17 mouse cellular contexts compared by ENCODE assay signal in genomic region chr1:124043421-124043820, GRCm38 (mm10). TPM values are rescaled to one million over a fixed set of nuclear protein-coding genes. Genes with fewer than 3 reads are reported as not detected.
A peak's percentile ranks its signal among the peaks of the same experiment; 100 is the strongest.
DNase-seq lines count a peak whose midpoint lies in the region; ATAC-seq and TF ChIP-seq lines count a peak whose summit lies in the region.
"Had no signal": no experiment of that assay in that cellular context is flagged by ENCODE, and none has a peak within 500 bp of the region (broad histone marks: within the 10 kb centered on the region; RNA-seq: fewer than 3 reads in every experiment).

No protein-coding gene starts in this region.

- ATAC-seq in hindbrain, embryonic 13.5 days (ENCODE audit: low FRiP score): no peak
- ATAC-seq in hindbrain, embryonic 11.5 days (ENCODE audit: low FRiP score): no peak
- no peak for ATAC-seq in neural tube, embryonic 13.5 days (ENCODE audit: low read depth)
- no peak for ATAC-seq in intestine, postnatal 0 days
- ATAC-seq: CD4-positive, CD25-positive, alpha-beta regulatory T cell, adult 4 months had no signal

- no peak overlapping the region for H3K27ac ChIP-seq in hindbrain, embryonic 13.5 days
- no peak overlapping the region for H3K27ac ChIP-seq in hindbrain, embryonic 11.5 days (ENCODE audit: low read depth, low read length)
- no peak overlapping the region for H3K27ac ChIP-seq in cortical plate, adult 2 months (ENCODE audit: insufficient read depth, low read length)
- H3K27ac ChIP-seq in neural tube, embryonic 13.5 days (replicated peaks): no peak overlapping the region
- H3K27ac ChIP-seq in intestine, postnatal 0 days (ENCODE audit: low read depth, low read length): no peak overlapping the region
- H3K27ac ChIP-seq: embryonic facial prominence, embryonic 12.5 days; lung, embryonic 15.5 days had no signal

- peaks cover 18% of the 10 kb centered on the region for H3K27me3 ChIP-seq in hindbrain, embryonic 13.5 days
- H3K27me3 ChIP-seq in hindbrain, embryonic 11.5 days (ENCODE audit: control insufficient read depth, insufficient read depth, low read length): peaks cover 19% of the 10 kb centered on the region
- peaks cover 33% of the 10 kb centered on the region for H3K27me3 ChIP-seq in neural tube, embryonic 13.5 days
- H3K27me3 ChIP-seq in intestine, postnatal 0 days (replicated peaks; ENCODE audit: control insufficient read depth, insufficient read depth, low read length): peaks cover 30% of the 10 kb centered on the region

- TF ChIP-seq POLR2A in cortical plate, adult 2 months (IDR thresholded peaks at IDR 0.05; ENCODE audit: extremely low read depth, insufficient read depth, low read length): no peak

- TF ChIP-seq CTCF in cortical plate, adult 2 months (IDR thresholded peaks at IDR 0.05; ENCODE audit: extremely low read depth, insufficient read depth, low read length): no peak
- no peak for TF ChIP-seq CTCF in intestine, postnatal 0 days (IDR thresholded peaks at IDR 0.05; ENCODE audit: low read depth)

- peaks cover 15% of the 10 kb centered on the region for H3K4me1 ChIP-seq in hindbrain, embryonic 13.5 days (replicated peaks)
- H3K4me1 ChIP-seq in hindbrain, embryonic 11.5 days (replicated peaks; ENCODE audit: control insufficient read depth, insufficient read depth, low read length): no peaks in the 10 kb centered on the region
- no peaks in the 10 kb centered on the region; the same call in 1 of the 2 replicates for H3K4me1 ChIP-seq in cortical plate, adult 2 months (ENCODE audit: control insufficient read depth, insufficient read depth, low read length)
- peaks cover 18% of the 10 kb centered on the region for H3K4me1 ChIP-seq in neural tube, embryonic 13.5 days (replicated peaks)
- H3K4me1 ChIP-seq in intestine, postnatal 0 days (replicated peaks; ENCODE audit: control insufficient read depth, insufficient read depth, low read length): no peaks in the 10 kb centered on the region
- H3K4me1 ChIP-seq: lung, embryonic 15.5 days had no signal

- H3K36me3 ChIP-seq in hindbrain, embryonic 13.5 days: no peaks in the 10 kb centered on the region
- no peaks in the 10 kb centered on the region for H3K36me3 ChIP-seq in hindbrain, embryonic 11.5 days (ENCODE audit: control insufficient read depth, insufficient read depth, low read length)
- H3K36me3 ChIP-seq in neural tube, embryonic 13.5 days: no peaks in the 10 kb centered on the region
- H3K36me3 ChIP-seq in intestine, postnatal 0 days (ENCODE audit: control insufficient read depth, insufficient read depth): no peaks in the 10 kb centered on the region
- H3K36me3 ChIP-seq: embryonic facial prominence, embryonic 12.5 days; heart, embryonic 12.5 days; lung, embryonic 15.5 days had no signal

- DNase-seq in hindbrain, embryonic 11.5 days (ENCODE audit: low spot score): no peak
- DNase-seq in cerebellum, adult 9-10 months: peak; percentile 45
- DNase-seq in heart, adult 9 months (ENCODE audit: low spot score in 2 of 2): no peak
- DNase-seq: adrenal gland, postnatal 14 days; gastrocnemius, postnatal 14 days; kidney, adult 9 months; thymus, adult 2 months had no signal

- peak overlapping the region; percentile 64 for H3K4me3 ChIP-seq in hindbrain, embryonic 13.5 days
- H3K4me3 ChIP-seq in hindbrain, embryonic 11.5 days (ENCODE audit: low read depth, low read length): no peak overlapping the region
- peak overlapping the region; percentile 58 for H3K4me3 ChIP-seq in cortical plate, adult 2 months (ENCODE audit: insufficient read depth, low read length)
- peak overlapping the region; percentile 60 for H3K4me3 ChIP-seq in neural tube, embryonic 13.5 days
- H3K4me3 ChIP-seq in intestine, postnatal 0 days (ENCODE audit: low read depth, low read length): no peak overlapping the region
- H3K4me3 ChIP-seq: embryonic facial prominence, embryonic 12.5 days; heart, embryonic 12.5 days; lung, embryonic 15.5 days; megakaryocyte, embryonic 14.5 days had no signal

- H3K4me2 ChIP-seq in hindbrain, embryonic 13.5 days: peak overlapping the region; percentile 83
- H3K4me2 ChIP-seq in hindbrain, embryonic 11.5 days (replicated peaks; ENCODE audit: low read depth, low read length): no peak overlapping the region
- H3K4me2 ChIP-seq in neural tube, embryonic 13.5 days: peak overlapping the region; percentile 82
- no peak overlapping the region for H3K4me2 ChIP-seq in intestine, postnatal 0 days (replicated peaks; ENCODE audit: low read depth)
- H3K4me2 ChIP-seq: embryonic facial prominence, embryonic 12.5 days; heart, embryonic 12.5 days; lung, embryonic 15.5 days had no signal

- H3K9ac ChIP-seq in hindbrain, embryonic 13.5 days: peak overlapping the region; percentile 81
- no peak overlapping the region for H3K9ac ChIP-seq in hindbrain, embryonic 11.5 days (ENCODE audit: low read depth, low read length)
- peak overlapping the region; percentile 78 for H3K9ac ChIP-seq in neural tube, embryonic 13.5 days
- H3K9ac ChIP-seq in intestine, postnatal 0 days (ENCODE audit: low read depth, low read length): no peak overlapping the region
- H3K9ac ChIP-seq: embryonic facial prominence, embryonic 12.5 days; heart, embryonic 12.5 days; lung, embryonic 15.5 days had no signal

- WGBS in hindbrain, embryonic 13.5 days: 60% methylated on average over 6 of the region's 6 CpGs
- WGBS in hindbrain, embryonic 11.5 days: 63% methylated on average over 6 of the region's 6 CpGs
- 56% methylated on average over 6 of the region's 6 CpGs for WGBS in neural tube, embryonic 13.5 days
- 55% methylated on average over 6 of the region's 6 CpGs for WGBS in intestine, postnatal 0 days

- no peaks in the 10 kb centered on the region for H3K9me3 ChIP-seq in hindbrain, embryonic 13.5 days
- no peaks in the 10 kb centered on the region for H3K9me3 ChIP-seq in hindbrain, embryonic 11.5 days (ENCODE audit: control insufficient read depth, low read length)
- H3K9me3 ChIP-seq in neural tube, embryonic 13.5 days: no peaks in the 10 kb centered on the region
- no peaks in the 10 kb centered on the region for H3K9me3 ChIP-seq in intestine, postnatal 0 days (ENCODE audit: control insufficient read depth)
- H3K9me3 ChIP-seq: embryonic facial prominence, embryonic 12.5 days; heart, embryonic 12.5 days; lung, embryonic 15.5 days had no signal

RNA-seq across cellular contexts. Expression of gene Dpp10, which starts 1.9 kb away (rescaled TPM):
- polyA plus RNA-seq in hindbrain, embryonic 13.5 days (2015; fragmentation: Nextera tagmentation; extraction: Ambion mirVana): 11.9 and 13.4 TPM in 2 replicates
- polyA plus RNA-seq in hindbrain, embryonic 11.5 days (2014; fragmentation: Nextera tagmentation; extraction: Ambion mirVana): 0.96 and 0.97 TPM in 2 replicates
- polyA plus RNA-seq in cortical plate, adult 2 months (2012; rRNA removed): 66.9 and 71.1 TPM in 2 replicates
- polyA plus RNA-seq in neural tube, embryonic 13.5 days (2015; fragmentation: Nextera tagmentation; extraction: Ambion mirVana): 10.9 and 11.1 TPM in 2 replicates
- polyA plus RNA-seq in intestine, postnatal 0 days (2015; fragmentation: Nextera tagmentation; extraction: Ambion mirVana): 0.38 and 0.51 TPM in 2 replicates
- polyA plus RNA-seq: heart, embryonic 12.5 days; liver, adult 2 months had no signal

Comparison
In these comparisons a context has a peak if more than half of its experiments do, and no peak if none do; other contexts are left out.
1. H3K4me2 ChIP-seq: peak in hindbrain, embryonic 13.5 days (single experiment) and neural tube, embryonic 13.5 days (single experiment); none in hindbrain, embryonic 11.5 days (single experiment) and intestine, postnatal 0 days (single experiment).
2. H3K4me3 ChIP-seq: peak in hindbrain, embryonic 13.5 days (single experiment), cortical plate, adult 2 months (single experiment) and neural tube, embryonic 13.5 days (single experiment); none in hindbrain, embryonic 11.5 days (single experiment) and intestine, postnatal 0 days (single experiment).
3. H3K9ac ChIP-seq: peak in hindbrain, embryonic 13.5 days (single experiment) and neural tube, embryonic 13.5 days (single experiment); none in hindbrain, embryonic 11.5 days (single experiment) and intestine, postnatal 0 days (single experiment).